Mouse (Mus musculus) urinary bladder, postnatal 0 days (tissue): ENCODE measurements around the gene Arhgap18. TPM values are rescaled to one million over a fixed set of nuclear protein-coding genes. Genes with fewer than 3 reads are reported as not detected.

Source experiments
- polyA plus RNA-seq: library from polyadenylated mRNA; unstranded; fragments of >200 nt; fragmentation: Nextera tagmentation; extraction: Ambion mirVana; gene quantifications from 2 replicates; pipeline ENCODE4 v1.2.1, GENCODE M21; 2015

The Arhgap18 gene
- 11.4 and 14.0 TPM in 2 replicates for polyA plus RNA-seq

GRCm38 (mm10) chr10:26752929-26753567 lies at the start of gene Arhgap18:
Gene Arhgap18, plus strand, starts transcription at chr10:26753421.

